Mouse (Mus musculus): ENCODE results near the gene Ipo5.

The Ipo5 gene

DNA sequence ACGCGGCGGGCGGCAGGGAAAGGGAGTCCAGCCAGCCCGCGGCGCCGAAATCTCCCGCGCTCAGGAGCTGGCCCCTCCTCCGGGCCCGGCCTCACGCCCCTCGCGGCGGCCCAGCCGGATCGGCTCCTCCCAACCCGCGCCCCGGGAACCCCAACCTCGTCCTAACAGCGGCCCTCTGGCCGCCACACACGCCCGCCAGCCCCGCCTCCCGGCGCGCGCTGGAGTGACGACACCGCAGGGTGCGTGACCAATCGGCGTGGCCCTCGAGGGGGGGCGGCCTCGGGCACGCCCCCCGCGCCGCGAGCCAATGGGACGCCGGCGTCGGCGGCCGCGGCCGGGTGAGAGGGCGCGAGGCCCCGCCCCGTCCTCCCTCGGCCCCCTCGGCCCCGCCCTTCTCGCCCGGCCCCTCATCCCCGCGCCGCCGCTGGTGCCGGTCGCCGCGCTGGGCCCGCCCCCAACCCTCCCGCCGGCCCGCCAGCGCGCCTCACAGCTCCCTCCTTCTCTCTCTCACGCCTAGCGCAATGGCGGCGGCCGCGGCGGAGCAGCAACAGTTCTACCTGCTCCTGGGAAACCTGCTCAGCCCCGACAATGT, at the start of gene Ipo5:
TSS of gene Ipo5 (plus strand) at position 492 of the 592 bp plus-strand sequence.
- DNase-seq, result peak; percentile 96

- no peak for DNase-seq
Observed at GRCm38 (mm10) chr14:120863205-120863604, 47.8 kb upstream of the Ipo5 start.

DNA sequence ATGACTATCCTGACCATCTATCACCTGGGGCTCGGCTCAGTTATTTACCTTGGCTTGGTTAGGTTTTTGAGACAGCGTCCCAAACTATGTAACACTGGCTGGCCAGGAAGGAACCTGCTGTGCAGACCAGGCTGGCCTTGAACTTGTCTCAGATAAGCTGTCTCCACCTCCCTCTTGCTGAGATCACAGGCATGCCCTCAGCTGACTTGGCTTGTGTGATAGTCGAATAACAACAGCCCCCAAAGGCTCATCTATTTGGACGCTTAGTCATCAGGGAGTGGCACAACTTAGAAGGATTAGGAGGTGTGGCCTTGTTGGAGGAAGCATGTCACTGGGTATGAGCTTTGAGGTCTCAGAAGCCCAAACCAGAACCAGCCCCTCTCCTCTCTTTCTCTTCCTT, 46.1 kb upstream of the Ipo5 start:
- no peak for DNase-seq

DNA sequence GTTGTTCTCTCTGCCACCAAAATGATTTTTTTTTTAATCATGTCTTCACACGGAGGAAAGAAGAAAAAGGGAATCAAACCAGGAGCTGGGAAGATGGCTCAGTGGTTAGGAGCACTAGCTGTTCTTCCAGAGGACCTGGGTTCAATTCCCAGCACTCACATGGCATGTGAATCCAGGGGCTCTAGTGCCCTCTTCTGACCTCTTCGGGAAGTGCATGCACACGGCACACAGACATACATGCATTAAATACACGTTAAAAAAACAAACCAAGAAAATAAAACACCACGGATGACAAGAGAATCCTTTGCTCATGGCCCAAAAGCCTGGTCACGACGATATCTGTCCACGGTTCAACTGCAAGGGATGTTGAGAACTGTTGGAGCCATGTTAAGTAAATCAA, 44.5 kb upstream of the Ipo5 start:
- DNase-seq, result no peak

GRCm38 (mm10) chr14:120867121-120867520, 43.9 kb upstream of the Ipo5 start:
- no peak for DNase-seq

GRCm38 (mm10) chr14:120868494-120868893, 42.5 kb upstream of the Ipo5 start:
- DNase-seq, result no peak

- DNase-seq, result no peak
Observed at GRCm38 (mm10) chr14:120870736-120871135, 40.3 kb upstream of the Ipo5 start.

GRCm38 (mm10) chr14:120874397-120874796, 36.6 kb upstream of the Ipo5 start:
- DNase-seq, result no peak

- DNase-seq, result peak; percentile 27
Observed at GRCm38 (mm10) chr14:120875144-120875543, 35.9 kb upstream of the Ipo5 start.

DNA sequence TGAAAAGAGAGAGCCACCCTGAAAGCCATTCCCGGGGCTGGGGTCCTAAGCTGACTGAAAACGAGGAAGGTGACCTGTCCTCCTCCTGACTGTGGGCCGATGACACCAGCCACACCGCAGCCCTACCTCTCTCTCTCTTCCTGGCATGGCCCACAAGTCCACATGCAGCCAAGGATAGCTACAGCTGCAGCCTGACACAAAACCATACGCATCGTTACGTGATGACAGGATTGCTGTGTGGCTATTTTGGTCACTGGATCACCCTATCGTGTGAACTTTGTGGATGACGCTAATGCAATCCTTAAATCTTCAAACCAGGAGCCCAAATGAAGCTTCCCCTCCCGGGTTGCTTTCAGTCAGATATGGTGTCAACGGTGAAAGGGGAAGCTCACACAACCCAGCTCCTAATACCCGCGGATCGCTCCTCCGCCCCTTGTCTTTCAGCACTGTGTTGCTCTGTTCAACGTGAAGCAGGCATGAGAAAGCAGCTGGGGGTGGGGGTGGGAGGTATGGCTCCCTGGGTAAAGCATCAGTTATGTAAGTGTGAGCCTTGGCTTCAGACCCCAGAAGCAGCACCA, 35.1 kb upstream of the Ipo5 start:
- DNase-seq, result no peak

GRCm38 (mm10) chr14:120877147-120877546, 33.9 kb upstream of the Ipo5 start:
- peak; percentile 22 for DNase-seq

GRCm38 (mm10) chr14:120879026-120879425, 32.0 kb upstream of the Ipo5 start:
- no peak for DNase-seq

DNA sequence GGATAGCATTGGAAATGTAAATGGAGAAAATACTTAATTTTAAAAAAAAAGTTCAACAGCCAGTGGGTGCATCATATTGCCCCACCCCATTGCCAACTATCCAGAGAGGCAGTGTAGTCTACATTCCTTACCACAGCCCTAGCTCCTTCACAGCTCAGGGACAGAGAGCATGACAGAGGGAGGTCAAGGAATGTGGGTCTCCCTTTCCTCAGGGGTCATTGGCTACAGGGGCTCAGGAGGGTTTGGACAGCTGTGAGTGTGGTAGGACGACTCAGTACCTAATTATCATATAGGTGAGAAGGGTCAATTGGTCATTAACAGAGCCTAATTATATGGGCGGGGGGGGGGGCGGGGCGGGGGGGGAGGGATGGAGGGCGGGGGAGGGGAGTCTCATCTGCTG, 30.4 kb upstream of the Ipo5 start:
- no peak for DNase-seq

DNA sequence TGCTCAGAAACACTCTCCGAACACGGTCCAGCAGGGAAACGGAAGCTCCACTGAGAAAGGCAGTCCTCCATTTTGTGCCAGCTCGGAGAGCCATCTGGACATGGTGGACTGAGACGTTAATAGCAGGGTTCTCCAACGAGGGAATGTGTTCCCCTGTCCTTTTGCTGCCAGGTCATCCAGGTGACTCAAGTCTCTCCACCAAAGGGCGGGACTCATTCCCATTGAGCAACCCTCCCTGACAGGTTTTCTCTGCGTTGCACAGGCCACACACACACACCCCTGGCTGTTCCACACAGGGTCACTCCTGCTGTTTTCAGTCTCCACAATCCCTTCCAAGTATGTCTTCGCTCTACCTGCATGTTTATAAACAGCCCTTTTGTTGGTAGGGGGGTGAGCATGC, 30.0 kb upstream of the Ipo5 start:
- DNase-seq, result no peak

GRCm38 (mm10) chr14:120888681-120889080, 22.3 kb upstream of the Ipo5 start:
- DNase-seq, result no peak

DNA sequence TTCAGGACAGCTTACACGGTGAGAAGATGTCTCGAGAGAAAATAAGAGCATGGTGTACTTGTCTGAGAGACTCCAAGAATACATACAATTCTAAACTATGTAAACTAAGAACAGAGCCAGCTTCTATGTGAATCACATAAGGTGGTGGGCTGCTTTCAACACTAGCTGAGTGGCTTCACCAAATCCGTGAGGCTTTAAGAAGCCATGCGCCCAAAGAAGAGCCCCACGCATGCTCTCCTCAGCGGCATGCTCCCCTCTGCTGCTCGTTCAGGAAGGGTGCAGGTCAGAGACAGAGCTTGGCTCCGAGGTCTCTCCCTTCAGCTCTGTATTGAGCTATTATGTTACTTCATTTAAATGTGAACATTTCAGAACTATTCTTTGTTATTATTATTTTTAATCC, 18.7 kb upstream of the Ipo5 start:
- DNase-seq, result no peak

DNA sequence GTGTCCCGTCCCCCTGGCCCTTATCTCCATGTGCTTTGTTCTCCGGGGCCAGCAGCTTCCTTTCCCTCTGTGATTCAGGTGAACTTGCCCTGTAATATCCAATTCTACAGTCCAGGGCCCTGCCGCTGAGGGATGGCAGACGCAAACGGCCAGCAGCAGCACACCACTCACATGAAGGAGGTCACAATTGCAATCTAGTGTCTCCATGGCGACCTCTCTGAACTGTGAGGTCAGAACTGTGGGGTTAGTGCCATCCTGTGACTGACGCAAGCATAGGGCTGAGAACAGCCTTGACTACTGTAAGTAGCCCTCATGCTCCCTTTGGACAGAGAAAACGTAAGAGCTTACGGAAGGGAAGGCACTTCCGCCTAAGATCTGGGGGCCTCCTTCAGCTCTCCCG, 14.4 kb upstream of the Ipo5 start:
- DNase-seq, result no peak

DNA sequence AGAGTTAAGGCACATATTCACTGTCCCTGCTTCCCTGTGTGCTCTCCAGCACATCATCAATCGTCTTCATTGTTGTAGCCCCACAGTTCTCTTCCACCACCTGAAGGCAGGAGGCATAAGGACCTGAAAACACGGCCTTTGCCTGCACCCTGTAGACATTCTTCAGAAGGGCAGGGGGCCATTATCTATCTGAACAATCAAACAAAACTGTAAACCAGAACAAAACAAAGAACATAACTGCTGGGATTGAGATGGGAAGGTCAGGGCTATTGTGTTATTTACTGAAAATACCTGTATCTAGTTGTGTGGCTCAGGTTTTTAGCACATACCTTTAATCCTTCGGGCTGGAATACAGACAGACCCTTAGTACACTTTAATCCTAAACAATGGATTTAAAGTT, 12.1 kb upstream of the Ipo5 start:
- DNase-seq, result no peak

DNA sequence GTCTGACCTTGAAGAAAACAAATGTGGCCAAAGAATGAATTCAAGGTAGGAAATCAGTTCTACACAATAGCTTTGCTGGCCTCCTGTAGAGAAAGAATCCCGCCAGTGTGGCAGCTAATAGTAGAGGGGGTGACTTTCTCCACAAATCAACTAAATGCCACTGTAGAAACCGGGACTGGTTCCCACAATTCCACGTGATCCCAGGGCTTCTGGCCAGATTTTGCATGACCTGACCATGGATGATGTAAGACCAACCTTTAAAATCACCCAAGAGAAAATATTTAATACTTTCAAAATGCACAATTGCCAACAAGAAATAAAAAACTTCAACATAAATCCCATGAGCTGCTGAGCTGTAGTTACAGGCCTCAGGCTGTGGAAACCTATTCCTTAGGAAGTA, 1.6 kb upstream of the Ipo5 start:
- no peak for DNase-seq

DNA sequence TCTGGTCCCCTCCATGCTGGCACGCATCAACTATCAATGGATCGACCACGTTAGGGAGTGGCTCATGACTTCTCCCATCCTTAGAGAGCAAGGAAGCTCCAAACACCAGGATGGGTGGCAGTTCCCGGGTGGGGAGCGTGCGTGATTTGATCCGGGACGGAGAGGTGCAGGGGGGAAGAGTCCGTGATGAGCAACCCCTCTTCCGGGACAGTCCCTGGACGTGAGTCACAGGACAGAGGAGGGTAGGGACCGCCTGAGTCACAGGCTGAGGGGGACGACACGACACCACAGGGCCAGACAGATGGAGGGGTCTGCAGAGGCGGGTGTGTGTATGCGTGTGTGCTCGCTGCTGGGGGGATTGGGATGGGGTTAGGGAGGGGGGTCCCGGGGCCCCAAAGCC, 704 bp upstream of the Ipo5 start:
- DNase-seq, result no peak

DNA sequence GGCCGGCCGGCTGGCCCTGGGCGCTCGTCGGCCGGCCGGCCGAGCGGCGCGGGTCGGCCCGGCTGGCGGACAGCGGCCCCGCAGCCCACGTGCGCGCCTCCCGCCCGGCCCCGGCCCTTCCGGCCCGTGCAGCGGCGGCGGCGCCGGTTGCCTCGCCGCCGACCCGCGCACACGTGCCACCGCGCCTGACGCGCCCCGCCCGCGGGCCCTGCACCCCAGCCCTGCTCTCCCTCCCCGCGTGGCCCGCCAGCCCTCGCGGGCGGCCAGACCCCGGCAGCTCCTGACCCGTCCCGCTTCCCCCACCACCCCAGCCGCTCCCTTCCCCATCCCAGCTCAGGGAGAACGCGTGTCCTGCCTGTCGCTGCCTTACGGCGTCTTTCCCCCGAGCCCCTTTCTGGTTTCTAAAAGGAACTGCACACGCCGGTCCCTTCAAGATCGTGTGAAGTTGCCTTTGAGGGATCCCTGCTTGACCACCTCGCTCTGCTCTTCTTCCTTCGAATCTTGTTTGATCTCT, 421 bp downstream of the Ipo5 start:
- DNase-seq, result peak; percentile 69

DNA sequence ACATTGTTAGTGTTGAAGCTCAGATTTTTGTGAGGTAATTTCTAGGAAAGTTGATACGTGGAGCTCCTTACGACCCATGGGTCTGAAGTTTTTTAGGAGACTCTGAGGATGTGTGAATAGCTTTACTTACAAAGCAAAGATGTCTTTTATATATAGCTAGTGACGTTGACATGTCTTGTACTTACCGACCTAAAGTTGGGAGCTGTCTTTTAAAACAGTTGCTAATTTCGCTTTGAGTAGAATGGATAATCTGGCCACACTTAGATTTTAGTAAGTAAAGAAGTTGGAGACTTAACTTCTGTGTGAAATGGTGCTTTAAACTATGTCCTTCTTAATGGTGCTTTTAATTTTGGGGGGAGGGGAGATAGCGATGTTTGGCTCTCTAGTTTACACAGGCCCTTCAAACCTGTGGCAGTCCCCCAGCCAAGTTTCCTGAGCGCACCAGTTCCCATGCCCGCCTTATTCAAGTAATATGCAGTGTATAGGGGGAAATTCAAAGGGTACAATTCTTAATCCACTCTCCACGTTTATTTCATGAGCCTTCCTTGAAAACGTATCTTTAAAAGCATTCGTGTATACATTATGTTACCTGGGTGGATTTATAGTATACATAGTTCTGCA, 1.2 kb downstream of the Ipo5 start:
- DNase-seq, result no peak

DNA sequence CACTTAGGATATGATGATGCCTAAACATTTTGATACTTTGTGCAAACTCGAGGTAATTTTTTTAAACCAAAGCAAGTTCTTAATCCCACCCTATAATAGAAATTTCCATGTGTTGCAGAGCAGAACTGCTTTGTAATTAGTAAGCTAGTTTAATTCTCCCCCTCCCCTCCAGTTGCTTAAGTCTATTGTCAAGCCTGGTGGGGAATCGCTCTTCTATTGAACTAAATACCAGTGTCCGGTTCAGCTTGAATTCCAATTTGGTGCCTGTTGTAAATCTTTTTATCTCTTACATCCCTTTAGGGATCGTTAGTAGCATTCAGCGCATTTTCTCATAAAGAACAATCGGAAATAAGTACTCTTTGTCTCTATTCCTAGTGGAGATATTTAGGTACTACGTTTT, 1.9 kb downstream of the Ipo5 start:
- DNase-seq, result no peak

DNA sequence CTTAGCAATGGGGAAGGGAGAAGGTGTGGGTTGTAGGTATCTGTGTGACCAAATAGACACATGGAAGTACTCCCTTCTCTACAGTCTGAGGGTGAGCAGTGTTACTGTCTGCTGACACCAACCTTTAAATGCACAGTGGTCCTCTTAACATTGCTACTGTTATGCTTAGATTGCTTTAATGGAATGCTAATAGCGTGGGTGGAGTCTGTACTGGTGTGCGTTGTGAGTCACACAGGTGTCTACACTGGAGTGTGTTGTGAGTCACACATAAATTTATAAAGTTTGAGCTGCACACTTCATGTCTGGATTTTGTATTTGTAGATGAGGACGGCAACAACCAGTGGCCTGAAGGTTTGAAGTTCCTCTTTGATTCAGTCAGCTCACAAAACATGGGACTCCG, 10.8 kb downstream of the Ipo5 start:
- no peak for DNase-seq

DNA sequence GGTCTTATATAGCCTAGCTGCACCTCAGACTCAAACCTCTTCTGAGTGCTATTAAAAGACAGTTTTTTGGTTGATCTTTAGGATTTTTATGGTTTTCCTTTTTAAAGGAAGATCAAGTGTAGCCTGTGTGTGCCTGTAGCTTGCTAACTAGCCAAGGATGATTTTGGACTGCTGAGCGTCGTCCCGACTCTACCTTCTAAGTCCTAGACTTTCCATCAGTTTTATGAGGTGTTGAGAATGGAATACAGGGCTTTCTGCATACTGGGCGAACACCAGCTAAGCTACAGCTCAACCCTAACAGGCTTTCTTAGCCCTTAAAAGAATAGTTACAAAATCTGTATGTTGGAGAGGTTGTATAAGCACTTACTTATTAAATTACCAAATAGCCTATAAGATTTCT, 13.0 kb downstream of the Ipo5 start:
- no peak for DNase-seq

Data from thymus, postnatal 4 days (tissue).